Mouse (Mus musculus) T-helper 17 cell (primary cell): ENCODE measurements around the gene H2afb1.
"Not testable (repeated sequence)": the region's sequence is repeated elsewhere in the genome, so short reads cannot be mapped to it uniquely, and the experiment has no call there.

Source experiments
- in situ Hi-C, 2 experiments: fragments of 300-600 bp; cut with MboI, MseI; formaldehyde crosslinking; loops; 1 replicate in 1 of 2; 2 replicates in 1 of 2; pipeline ENCODE4 v1.15.1; 2025; ENCODE audit warnings: high pct_unique_total_duplicates in 2 of 2

The H2afb1 gene

DNA sequence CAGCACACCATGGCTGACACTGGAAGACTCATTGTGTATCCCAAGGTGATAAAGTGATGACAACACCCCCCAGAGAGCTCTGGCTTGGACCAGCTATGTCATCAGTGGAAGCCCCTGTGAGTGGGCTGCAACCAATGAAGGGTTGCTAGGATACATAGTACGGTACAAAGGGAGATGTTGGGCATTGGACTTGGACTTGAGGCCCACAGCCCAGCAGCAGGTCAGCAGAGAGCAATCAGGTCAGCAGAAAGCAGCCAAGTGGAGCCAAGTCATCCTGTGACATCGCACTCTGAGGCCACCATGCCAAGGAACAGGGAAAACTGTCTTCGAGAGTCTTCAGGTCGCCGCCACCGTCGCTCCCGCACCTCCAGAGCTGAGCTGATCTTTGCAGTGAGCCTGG is at the start of gene H2afb1:
Gene H2afb1, plus strand, starts transcription at position 301 of the 400 bp plus-strand sequence.
- in situ Hi-C loops = not testable (repeated sequence)

DNA sequence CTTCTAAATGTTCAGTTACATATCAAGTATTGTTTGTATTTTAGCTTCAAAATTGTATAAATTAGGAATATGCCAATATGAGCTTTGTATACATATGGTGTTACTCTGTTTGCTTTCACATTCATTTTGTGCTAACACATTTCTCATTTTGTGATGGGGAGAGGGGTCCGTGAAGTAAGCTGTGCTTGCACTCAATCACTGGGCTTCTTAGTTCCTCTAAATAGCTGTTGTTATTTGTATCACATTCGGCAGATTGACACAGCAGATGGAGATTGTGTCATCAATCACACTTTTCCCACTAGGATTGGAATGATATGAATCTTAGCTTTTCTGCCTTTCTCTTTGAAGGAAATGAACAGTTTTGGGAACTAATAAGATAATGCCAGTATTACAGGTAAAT is 21.5 kb downstream of the H2afb1 start:
- in situ Hi-C loops = no loop called here
